Mouse (Mus musculus) megakaryocyte, embryonic 14.5 days (primary cell): Measurements from ENCODE around the gene Nop9.

Source experiments
- FLI1 ChIP-seq: IDR thresholded peaks from 2 replicates; pipeline ENCODE4 v1.6.1; 2012; ENCODE audit warnings: low read length, inconsistent platforms, mixed read lengths
- GATA1 ChIP-seq: IDR thresholded peaks from 3 replicates; pipeline ENCODE4 v1.6.1; 2012; ENCODE audit warnings: mixed read lengths, low read length, inconsistent platforms, borderline replicate concordance

DNA sequence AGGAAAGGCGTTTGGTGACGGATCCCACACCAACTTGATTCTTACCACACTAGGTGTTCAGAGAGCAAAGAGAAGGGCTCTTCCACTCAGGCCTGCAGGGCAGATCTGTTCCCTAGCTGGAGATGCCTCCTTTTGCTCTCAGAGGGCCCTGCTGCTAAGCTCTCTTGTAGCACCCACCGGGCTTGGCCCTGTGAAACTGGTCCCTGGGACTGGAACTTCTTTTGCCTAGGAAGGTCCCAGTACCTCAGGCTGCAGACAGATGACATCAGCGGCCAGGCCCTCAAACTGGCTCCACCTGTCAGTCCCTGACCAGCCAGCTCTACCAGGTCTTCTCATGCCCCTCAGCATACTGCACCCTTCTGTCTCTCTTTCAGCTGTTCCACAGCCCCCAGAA is 31.8 kb upstream of the Nop9 start, which contains the start of gene Tgm1:
- TF ChIP-seq GATA1 (no peak), FLI1 (no peak)
